Mouse (Mus musculus): ENCODE data around the gene Rnf26. TPM values are rescaled to one million over a fixed set of nuclear protein-coding genes. Genes with fewer than 3 reads are reported as not detected.

The Rnf26 gene
- total and polyA plus RNA-seq, 3 experiments = 6.5 to 7.3 (median 6.7) TPM

GRCm38 (mm10) chr9:44143421-44143820 is 30.1 kb upstream of the Rnf26 start:
- Histone ChIP-seq H3K79me2 (replicated peaks; ENCODE audit: control insufficient read depth, insufficient read depth, low read length) (no peaks in the 10 kb centered on the region), H3K27ac (peak overlapping the region; percentile 26; the same call in 1 of the 2 replicates), H3K9ac (ENCODE audit: low read depth, low read length) (no peak overlapping the region)

GRCm38 (mm10) chr9:44141951-44142350 is 28.6 kb upstream of the Rnf26 start:
- no peak overlapping the region for H3K9ac ChIP-seq (ENCODE audit: low read depth, low read length)
- H3K27me3 ChIP-seq (ENCODE audit: control insufficient read depth, insufficient read depth, low read length) = no peaks in the 10 kb centered on the region
- no peak for TF ChIP-seq CTCF (IDR thresholded peaks at IDR 0.05)
- peaks cover 3% of the 10 kb centered on the region; the same call in 1 of the 2 replicates for H3K4me1 ChIP-seq (ENCODE audit: control insufficient read depth, insufficient read depth, low read length)
- intact Hi-C loops (cut with DNase I) = no loop called here
- 54% methylated on average over 5 of the region's 5 CpGs for WGBS
- H3K4me3 ChIP-seq = no peak overlapping the region
- H3K36me3 ChIP-seq (ENCODE audit: control insufficient read depth, insufficient read depth, low read length) = no peaks in the 10 kb centered on the region
- no peak for DNase-seq
- H3K27ac ChIP-seq = no peak overlapping the region
- no peaks in the 10 kb centered on the region for H3K79me2 ChIP-seq (replicated peaks; ENCODE audit: control insufficient read depth, insufficient read depth, low read length)

More at GRCm38 (mm10) chr9:44143421-44143820, 30.1 kb upstream of the Rnf26 start:
- Histone ChIP-seq H3K27me3 (ENCODE audit: control insufficient read depth, insufficient read depth, low read length) (no peaks in the 10 kb centered on the region), H3K4me1 (ENCODE audit: control insufficient read depth, insufficient read depth, low read length) (peaks cover 3% of the 10 kb centered on the region), H3K36me3 (ENCODE audit: control insufficient read depth, insufficient read depth, low read length) (peaks cover 9% of the 10 kb centered on the region), H3K4me3 (no peak overlapping the region)
- TF ChIP-seq POLR2A (IDR thresholded peaks at IDR 0.05; ENCODE audit: insufficient read depth, low read depth, low read length) = no peak
- TF ChIP-seq EP300 (IDR thresholded peaks at IDR 0.05; ENCODE audit: insufficient read depth, low read depth, low read length) = no peak
- TF ChIP-seq CTCF (IDR thresholded peaks at IDR 0.05) = no peak
- WGBS = 72% methylated on average over 5 of the region's 5 CpGs
- intact Hi-C loops (cut with DNase I) = no loop called here
- DNase-seq = no peak

GRCm38 (mm10) chr9:44137846-44138245 is 24.5 kb upstream of the Rnf26 start:
- Histone ChIP-seq H3K36me3 (ENCODE audit: control insufficient read depth, insufficient read depth, low read length) (no peaks in the 10 kb centered on the region), H3K4me1 (ENCODE audit: control insufficient read depth, insufficient read depth, low read length) (peaks cover 3% of the 10 kb centered on the region; the same call in 1 of the 2 replicates), H3K9ac (ENCODE audit: low read depth, low read length) (no peak overlapping the region), H3K79me2 (replicated peaks; ENCODE audit: control insufficient read depth, insufficient read depth, low read length) (no peaks in the 10 kb centered on the region), H3K4me3 (no peak overlapping the region), H3K27me3 (ENCODE audit: control insufficient read depth, insufficient read depth, low read length) (no peaks in the 10 kb centered on the region), H3K27ac (no peak overlapping the region)
- no peak for DNase-seq
- intact Hi-C loops (cut with DNase I) = no loop called here
- no peak for TF ChIP-seq CTCF (IDR thresholded peaks at IDR 0.05)
- TF ChIP-seq POLR2A (IDR thresholded peaks at IDR 0.05; ENCODE audit: insufficient read depth, low read depth, low read length) = no peak
- TF ChIP-seq EP300 (IDR thresholded peaks at IDR 0.05; ENCODE audit: insufficient read depth, low read depth, low read length) = no peak
- WGBS = 31% methylated on average over 4 of the region's 4 CpGs

GRCm38 (mm10) chr9:44135731-44136411 is 22.6 kb upstream of the Rnf26 start:
- peak overlapping the region; percentile 99 for H3K27ac ChIP-seq
- TF ChIP-seq CTCF (IDR thresholded peaks at IDR 0.05) = no peak
- no peak for TF ChIP-seq EP300 (IDR thresholded peaks at IDR 0.05; ENCODE audit: insufficient read depth, low read depth, low read length)
- no peaks in the 10 kb centered on the region for H3K27me3 ChIP-seq (ENCODE audit: control insufficient read depth, insufficient read depth, low read length)
- peak overlapping the region; percentile 71 for H3K4me3 ChIP-seq
- peak overlapping the region; percentile 60 for H3K9ac ChIP-seq (ENCODE audit: low read depth, low read length)
- intact Hi-C loops (cut with DNase I) = no loop called here
- H3K36me3 ChIP-seq (ENCODE audit: control insufficient read depth, insufficient read depth, low read length) = no peaks in the 10 kb centered on the region
- no peak for DNase-seq
- peaks cover 3% of the 10 kb centered on the region; the same call in 1 of the 2 replicates for H3K4me1 ChIP-seq (ENCODE audit: control insufficient read depth, insufficient read depth, low read length)
- H3K79me2 ChIP-seq (replicated peaks; ENCODE audit: control insufficient read depth, insufficient read depth, low read length) = no peaks in the 10 kb centered on the region
- WGBS = 32% methylated on average over 7 of the region's 7 CpGs

GRCm38 (mm10) chr9:44134851-44135730 is 21.8 kb upstream of the Rnf26 start:
- no peak for TF ChIP-seq POLR2A (IDR thresholded peaks at IDR 0.05; ENCODE audit: insufficient read depth, low read depth, low read length)
- no peak for TF ChIP-seq EP300 (IDR thresholded peaks at IDR 0.05; ENCODE audit: insufficient read depth, low read depth, low read length)
- TF ChIP-seq CTCF (IDR thresholded peaks at IDR 0.05) = no peak
- H3K36me3 ChIP-seq (ENCODE audit: control insufficient read depth, insufficient read depth, low read length) = no peaks in the 10 kb centered on the region
- H3K9ac ChIP-seq (ENCODE audit: low read depth, low read length) = peak overlapping the region; percentile 60
- intact Hi-C loops (cut with DNase I) = no loop called here
- peak overlapping the region; percentile 99 for H3K27ac ChIP-seq
- WGBS = 1% methylated on average over 49 of the region's 49 CpGs
- H3K4me3 ChIP-seq = peak overlapping the region; percentile 71
- DNase-seq = peak; percentile 71 to 74
- no peaks in the 10 kb centered on the region for H3K27me3 ChIP-seq (ENCODE audit: control insufficient read depth, insufficient read depth, low read length)
- no peaks in the 10 kb centered on the region for H3K79me2 ChIP-seq (replicated peaks; ENCODE audit: control insufficient read depth, insufficient read depth, low read length)
- peaks cover 6% of the 10 kb centered on the region; the same call in 1 of the 2 replicates for H3K4me1 ChIP-seq (ENCODE audit: control insufficient read depth, insufficient read depth, low read length)
